Mouse (Mus musculus) adrenal gland, postnatal 14 days (tissue): ENCODE measurements around the gene Mrgpre. TPM values are rescaled to one million over a fixed set of nuclear protein-coding genes. Genes with fewer than 3 reads are reported as not detected.

Experiments used
- DNase-seq: peaks from one replicate; pipeline ENCODE4 v3.0.0; 2021; ENCODE audit warnings: mixed read lengths
- long read RNA-seq, 2 experiments: library from polyadenylated mRNA; stranded (forward); transcript quantifications; one replicate each; pipeline ENCODE4 v2.0.0; 2021
- total RNA-seq: library from RNA; stranded (reverse); gene quantifications from 2 replicates; pipeline ENCODE4 v1.2.3, GENCODE M21; 2021

The Mrgpre gene
- total RNA-seq, result 2.1 and 2.7 TPM in 2 replicates
- long read RNA-seq, experiment 1, partial matches to known transcripts, result 0 of 2 reads
- long read RNA-seq, experiment 1, other reads (novel, unspliced or antisense), result 0 of 2 reads
- long read RNA-seq, experiment 2, partial matches to known transcripts, result 0 of 4 reads
- long read RNA-seq, experiment 2, other reads (novel, unspliced or antisense), result 0 of 4 reads

DNA sequence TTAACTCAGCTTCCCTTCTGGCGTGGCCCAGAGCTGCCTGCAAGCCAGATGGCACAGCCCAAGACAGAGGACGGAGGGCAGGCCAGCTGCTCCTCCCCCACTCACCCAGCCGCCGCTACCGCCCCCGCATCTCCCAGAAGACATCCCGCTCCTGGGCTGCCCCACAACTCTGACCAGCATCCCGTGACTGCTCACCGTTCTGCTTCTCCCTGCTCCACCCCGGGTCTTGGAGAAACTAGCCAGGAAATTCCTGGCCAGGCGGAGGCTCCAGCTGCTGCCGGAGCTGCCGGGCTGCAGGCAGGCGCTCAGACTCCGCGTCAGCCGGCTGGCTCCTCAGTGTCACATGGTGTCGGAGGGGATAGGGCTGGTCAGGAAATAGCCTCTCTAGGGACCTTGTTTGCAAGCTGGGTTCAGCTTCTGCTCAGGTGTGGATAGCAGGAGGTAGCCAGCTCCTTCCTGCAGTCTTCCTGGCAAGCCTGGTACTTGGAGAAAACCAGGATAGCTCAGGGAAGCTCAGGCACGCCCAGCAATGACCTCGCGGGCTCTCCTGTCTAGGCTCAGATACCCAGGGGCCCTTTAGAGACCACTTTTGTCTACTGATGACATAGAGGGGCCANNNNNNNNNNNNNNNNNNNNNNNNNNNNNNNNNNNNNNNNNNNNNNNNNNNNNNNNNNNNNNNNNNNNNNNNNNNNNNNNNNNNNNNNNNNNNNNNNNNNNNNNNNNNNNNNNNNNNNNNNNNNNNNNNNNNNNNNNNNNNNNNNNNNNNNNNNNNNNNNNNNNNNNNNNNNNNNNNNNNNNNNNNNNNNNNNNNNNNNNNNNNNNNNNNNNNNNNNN, at the start of gene Mrgpre:
Gene Mrgpre (minus strand): TSS at position 505 of the 834 bp plus-strand sequence.
- DNase-seq, result peak; percentile 90

DNA sequence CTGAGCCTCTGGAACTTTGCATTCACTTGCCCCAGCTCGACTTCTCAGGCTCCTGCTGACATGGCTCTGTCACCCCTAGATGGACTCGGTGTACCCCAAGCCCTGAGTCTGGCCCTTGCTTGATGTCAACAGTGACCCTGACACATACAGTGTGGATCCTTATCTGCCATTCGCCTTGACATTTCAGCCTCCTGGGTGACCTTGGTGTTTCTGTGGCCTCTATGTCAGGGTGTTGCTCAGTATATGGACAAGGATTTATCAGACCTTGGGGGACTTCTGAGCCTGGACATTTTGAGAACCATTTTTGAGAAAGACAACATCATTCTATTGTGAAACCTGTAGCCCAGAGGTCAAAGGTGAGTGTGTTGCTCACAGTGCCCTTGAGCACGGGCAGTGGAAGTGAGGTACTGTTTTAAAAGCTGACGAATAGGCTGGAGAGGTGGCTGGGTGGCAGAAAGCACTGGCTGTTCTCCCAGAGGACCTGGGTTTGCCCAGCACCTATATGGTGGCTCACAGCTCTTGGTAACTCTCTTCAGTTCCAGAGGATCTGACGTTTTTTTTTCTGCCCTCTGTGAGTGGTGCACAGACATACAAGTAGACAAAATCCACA, 49.4 kb upstream of the Mrgpre start:
- DNase-seq, result peak; percentile 69

DNA sequence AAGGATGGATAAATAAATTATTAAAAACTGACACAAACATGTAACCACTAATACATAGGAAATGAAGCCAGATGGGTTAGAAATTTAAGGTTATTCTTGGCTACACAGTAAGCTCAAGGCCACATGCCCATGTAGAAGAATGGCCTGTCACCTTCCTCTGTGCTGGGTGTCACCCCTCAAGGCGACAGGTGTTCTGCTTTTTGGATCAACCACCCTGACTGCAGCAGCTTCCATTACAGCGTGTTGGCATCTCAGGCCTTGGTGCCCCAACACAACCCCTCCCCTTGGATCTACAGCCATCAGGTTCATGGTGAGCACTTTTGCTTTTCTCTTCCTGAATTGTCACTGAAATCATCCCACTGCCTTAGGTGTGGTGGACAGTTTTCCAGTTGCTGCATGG, 48.3 kb upstream of the Mrgpre start:
- DNase-seq, result peak; percentile 19

DNA sequence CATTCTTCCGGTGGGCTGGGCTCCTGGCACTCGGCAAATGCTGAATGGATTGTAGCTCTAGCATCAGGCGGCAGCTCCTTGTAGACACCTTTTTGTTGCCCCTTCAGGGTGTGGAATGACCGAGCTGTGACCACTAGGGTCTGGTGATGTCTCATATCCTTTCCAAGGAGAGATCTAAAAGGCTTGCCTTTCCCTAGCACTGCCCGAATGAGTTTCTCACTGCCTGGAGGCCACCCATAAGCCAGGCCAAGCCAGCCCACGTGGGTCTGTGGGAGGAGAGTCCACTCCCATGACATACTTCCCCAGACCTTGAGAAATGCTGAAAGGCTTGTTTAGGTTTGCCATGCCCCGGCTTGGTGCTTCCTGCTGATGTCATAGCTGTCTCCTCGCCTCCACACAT, 47.9 kb upstream of the Mrgpre start:
- DNase-seq, result peak; percentile 87

DNA sequence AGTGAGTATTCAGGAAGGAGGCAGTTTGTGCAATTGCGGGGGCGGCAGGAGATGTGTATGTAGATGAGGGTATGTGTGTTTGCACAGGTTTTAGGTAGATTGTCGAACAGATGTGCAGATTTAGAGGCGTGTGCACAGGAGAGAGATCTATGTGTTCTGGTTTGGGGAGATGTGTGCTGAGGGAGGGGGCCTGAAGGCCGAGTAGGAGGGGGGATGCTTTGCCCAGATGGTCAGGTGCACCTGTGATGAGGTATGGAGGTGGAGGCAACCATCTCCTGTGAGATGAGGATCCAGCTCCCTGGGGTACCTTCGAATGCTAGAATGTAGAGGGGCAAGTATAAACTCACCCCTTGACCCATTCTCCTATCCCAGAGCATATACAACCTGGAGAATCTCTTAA, 46.1 kb upstream of the Mrgpre start:
- DNase-seq, result no peak

DNA sequence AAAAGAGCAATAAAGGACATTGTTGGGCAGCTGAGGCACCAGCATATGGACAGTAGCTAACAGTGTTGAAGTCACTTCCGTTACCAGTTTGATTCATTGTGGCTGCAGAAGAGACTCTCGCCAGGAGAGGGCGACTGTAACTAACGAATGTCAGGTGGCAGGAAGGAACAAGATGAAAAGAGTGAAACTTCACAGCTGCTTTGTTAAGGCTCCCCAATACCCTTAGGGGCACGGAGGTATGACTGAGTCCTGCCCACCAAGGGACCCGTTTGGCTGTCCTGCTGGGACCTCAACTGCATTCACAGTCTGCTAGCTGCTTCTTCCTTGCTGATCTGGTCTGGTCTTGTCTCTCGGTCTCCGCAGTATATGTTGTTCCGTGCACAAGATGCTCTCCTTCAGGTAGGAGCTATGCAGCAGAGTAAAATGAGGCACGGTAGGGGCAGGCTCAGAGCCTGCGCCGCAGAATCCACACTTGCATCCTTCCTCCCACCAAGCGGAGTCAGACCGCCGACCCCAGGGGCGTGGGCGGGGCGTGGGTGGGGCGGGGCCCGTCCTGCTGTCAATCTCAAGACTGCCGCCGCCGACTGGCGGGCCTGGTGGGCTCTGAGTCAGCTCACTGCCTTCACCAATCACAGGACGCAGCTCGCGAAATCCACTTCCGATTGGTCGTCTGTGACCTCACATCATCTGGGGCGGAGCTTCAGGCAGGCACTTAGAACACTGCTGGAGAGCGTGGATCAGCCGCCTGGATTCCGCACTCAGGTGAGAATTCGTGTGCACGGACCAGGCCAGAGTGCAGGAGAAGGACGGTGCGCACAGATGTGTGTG, 45.4 kb upstream of the Mrgpre start:
- DNase-seq, result peak; percentile 96

DNA sequence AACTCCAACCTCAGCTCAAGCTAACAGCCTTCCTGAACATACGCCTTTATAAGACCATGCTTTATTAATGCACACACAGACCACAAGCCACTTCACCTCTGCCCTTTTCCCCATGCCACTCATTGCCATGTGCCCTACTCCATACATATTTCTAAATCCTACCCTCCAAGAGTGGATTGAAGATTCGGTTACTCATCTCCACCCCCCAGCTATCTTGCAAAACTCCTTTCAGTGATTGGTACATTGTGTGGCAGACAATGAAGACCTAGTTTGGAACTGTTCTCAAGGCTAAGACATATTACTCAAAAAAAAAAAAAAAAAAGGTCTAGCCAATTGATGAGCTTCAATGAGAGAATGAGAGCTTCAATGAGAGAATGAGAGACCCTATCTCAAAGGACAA, 42.7 kb upstream of the Mrgpre start:
- DNase-seq, result no peak

DNA sequence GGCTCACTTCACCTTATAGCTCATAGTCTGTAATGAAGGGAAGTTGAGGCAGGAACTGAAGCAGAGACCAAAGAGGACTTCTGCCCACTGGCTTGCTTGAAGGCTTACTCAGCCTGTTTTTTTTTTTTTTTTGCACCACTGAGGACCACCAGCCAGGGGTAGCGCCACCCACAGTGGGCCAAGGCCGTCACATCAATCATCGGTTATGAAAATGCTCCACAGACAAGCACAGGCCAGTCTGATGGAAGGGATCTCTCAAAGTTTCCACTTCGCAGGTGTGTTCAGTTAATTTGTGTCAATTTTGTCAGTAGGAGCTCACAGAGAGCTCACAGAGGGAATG, 38.9 kb upstream of the Mrgpre start:
- peak; percentile 36 for DNase-seq

DNA sequence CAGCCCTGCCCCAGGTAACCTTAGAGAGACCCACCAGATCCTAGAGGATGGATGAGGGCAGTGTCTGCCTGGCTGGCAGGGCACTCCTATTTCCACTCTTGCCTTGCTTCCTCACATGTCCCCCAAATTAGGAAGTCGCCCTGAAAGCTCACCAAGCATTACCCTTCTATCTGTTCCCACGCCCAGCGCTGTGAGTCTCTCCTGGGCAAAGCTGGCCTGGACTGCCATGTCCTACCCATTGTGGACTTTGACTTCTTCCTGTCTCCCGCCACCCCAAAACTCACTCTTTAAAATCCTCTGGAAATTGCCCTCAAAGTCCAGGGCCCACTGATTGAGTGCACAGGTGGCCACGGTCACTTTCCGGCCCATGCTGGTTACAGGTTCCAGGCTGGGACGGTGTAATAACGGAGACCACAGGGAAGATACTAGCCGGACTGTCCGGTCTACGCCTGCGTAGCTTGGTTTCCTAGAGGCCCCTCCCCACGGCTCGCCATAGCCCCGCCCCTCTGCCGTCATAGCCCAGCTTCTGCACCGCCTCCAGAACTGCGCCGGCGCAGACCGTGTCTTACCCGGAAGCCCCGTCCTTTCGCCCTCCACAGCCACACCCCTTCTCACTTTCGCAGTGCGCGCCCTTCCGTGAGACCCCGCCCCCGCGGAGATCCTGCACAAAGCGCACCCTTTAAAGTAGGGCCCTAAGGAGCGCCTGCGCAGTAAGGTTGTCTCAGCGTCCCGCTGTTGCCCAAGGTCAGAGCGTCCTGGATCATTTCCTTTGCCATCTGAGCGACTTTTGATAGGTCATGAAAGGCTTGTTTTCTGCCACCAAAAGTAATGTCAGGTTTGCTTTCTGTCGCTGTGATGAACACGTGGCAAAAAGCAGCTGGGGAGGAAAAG, 38.3 kb upstream of the Mrgpre start, which contains the start of the genes Nadsyn1 and Dhcr7:
Gene Nadsyn1 (minus strand): TSS at position 475 of the 891 bp plus-strand sequence.
Gene Dhcr7 (plus strand): TSS at position 771 of the 891 bp plus-strand sequence.
- peak; percentile 100 for DNase-seq

DNA sequence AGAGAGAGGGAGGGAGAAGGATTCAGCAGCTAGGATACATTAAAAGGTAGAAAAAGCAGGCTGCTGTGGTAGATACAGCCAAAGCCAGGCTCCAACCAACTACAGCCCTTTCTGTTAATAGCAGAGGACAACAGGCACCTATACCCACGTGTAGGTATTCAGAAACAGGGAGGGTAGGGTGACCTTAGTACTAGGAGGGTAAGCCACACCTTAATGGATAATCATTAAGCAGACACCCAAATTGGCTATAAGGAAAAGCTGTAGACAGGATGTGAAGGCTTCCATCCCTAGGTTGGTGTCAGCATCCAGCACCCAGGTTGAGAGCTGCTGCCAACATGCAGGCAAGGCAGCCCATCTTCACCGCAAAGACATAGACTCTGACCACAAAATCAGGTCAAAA, 36.9 kb upstream of the Mrgpre start:
- no peak for DNase-seq

DNA sequence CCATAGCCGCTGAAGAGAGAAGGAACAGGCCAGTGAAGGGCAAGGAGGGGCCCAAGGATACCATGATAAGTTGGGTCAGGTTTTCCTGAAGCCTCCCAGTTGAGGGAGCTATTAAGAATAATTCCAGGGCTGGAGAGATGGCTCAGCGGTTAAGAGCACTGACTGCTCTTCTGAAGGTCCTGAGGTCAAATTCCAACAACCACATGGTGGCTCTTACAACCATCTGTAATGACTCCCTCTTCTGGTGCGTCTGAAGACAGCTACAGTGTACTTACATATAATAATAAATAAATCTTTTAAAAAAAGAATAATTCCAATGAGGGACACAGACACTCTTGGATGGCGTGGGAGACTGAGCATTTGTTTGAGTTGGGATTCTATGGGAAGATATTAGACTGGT, 34.9 kb upstream of the Mrgpre start:
- DNase-seq, result no peak

DNA sequence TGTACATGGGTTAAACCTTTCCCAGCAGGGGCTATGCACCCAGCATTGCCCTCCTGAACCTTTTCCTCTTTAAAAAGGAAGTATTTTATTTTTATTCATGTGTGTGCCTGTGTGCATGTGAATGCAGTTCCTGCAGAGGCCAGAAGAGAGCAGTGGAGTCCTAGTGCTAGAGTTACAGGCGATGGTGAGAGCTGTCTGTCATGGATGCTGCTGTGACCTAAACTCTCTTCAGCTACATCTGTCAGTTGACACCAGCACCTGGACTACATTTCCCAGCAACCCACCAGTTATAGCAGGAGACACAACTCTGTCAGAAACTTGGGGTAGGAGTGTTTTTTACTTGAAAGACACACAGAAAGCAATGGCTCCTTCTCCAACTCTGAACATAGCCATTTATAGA, 24.6 kb upstream of the Mrgpre start:
- peak; percentile 47 for DNase-seq

DNA sequence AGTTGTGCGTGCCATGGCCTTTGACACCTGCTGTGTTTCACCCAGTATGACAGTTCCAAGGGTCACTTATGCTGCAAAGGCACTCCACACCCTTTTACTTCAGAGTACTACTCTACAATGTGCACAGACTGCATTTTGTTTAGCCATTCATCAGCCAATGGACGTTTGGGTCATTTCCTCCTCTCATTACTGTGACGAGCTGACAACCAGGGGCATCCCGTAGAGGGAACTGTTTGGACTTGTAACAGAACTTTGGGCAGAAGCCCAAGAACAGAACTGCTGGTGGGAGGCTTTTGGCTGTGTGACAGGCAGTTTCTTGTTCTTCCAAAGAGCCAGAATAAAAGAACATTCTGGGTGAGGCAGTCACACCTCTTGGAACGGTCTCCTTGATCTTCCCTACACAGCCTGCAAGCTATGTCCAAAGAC, 20.9 kb upstream of the Mrgpre start:
- no peak for DNase-seq

DNA sequence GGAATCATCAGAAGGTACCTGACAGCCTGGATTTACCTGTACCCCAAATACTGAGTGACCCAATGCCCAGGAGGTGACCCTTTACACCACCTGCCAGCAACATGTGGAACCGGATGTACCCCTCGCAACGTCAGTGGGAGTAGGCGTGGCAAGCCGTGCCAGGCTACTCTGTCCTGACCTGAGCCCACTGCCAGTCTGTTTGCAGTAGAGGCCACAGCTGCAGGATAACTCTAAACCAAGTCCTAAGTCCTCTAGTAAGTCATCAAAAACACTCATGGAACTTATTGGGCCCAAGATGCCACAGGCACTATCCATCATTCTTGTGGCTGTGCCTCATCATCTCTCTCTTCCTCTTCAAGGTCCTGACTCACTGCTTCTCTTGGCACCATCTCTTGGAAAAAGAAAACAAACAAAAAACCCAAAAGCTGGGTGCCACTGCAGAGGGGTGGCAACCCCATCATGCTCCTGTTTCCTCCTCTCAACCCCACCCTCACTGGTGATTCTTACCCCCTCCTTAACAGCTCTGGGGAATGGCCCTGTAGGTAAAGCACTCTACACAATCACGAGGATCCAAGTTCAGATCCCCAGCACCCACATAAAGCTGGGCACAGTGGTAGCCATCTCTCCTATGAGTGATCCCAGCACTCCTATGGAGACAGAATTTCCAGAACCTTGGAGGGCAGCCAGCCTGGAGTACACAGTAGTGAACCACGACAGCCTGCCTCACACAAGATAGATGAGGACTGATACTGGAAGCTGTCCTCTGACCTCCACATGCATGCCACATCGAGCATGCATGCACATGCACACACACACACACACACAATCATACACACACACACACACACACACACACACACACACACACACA, 17.1 kb upstream of the Mrgpre start:
- no peak for DNase-seq

DNA sequence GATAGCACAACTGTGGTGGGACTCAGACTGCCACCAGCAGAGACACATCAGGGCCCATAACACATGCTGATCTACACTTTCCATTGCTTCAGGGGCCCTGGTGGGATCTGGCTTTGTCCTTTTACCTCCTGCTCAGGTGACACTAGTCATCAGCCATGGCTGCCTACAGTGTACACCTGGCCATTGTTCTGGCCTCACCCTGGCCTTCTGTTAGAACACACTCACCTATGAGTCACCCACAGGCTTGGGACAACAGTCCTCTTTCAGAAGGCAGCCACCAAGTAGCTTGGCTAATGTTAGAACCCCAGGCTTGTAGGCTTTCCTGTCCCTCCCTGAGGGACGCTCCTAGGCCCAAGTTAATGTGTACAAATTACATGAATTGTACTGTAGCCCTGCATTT, 16.5 kb upstream of the Mrgpre start:
- DNase-seq, result no peak

DNA sequence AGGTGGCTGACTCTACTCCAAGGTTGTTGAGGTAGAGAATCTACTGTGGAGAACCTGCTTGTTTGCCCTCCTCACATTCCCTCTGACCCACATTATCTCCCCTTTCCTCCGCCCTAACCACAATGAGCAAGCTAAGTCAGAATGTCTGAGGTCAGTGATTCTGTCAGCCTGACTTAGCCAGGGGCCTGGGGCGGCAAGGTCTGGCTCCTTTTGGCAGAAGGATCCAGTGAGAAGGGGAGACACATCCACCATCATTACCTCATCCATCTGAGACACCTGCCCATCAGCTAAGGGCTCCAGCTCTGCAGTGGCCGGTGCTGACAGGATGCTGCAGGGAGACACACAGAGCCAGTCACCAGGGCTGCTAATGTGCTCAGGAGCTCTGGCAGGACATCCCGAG, 14.5 kb upstream of the Mrgpre start:
- DNase-seq, result no peak

DNA sequence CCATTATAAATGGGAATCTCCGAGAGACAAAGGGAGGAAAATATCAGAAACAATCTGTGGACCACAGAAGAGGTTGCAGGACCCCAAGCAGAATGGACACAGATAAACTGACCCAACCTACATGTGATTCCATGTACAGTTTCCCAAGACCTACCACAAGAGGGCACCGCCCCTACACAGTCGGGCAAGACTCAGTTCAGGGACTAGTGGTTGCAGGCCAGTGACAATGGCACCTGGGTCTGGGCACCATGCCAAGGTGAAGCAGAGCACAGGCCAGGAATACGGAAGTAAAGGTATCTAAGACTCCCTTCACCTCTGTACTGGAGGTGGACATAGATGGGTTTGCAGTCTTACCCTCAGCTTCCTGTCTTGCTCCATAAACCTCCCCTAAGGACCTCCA, 8.8 kb upstream of the Mrgpre start:
- peak; percentile 61 for DNase-seq

DNA sequence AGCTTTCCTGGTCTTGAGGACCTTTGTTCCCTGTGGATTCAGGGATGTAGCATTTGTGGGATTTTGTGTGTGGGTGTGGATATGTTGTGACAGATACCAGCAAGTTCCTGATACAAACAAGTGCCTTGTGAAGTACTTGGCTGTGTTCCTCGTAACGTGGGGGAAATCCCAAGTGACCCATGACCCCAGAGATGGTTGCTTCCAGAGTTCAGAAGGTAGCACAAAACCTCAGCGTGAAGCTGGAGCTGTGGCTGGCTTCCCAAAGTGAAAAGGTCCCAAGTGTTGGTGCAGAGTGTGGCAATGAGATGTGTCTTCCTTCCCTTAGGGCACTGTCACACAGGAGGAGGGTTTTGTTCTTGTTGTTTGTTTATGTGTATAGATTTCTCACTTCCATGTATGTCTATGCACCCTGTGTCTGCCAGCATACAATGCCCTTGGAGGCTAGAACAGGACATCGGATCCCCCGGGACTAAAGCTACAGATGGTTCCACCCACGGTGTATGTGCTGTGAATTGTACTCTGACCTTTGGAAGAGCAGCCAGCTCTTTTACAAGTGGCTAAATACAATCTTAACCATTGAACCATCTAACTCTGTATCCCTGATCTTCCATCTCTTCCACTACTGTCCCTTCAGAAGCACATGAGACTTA, 8.2 kb upstream of the Mrgpre start:
- DNase-seq, result no peak

DNA sequence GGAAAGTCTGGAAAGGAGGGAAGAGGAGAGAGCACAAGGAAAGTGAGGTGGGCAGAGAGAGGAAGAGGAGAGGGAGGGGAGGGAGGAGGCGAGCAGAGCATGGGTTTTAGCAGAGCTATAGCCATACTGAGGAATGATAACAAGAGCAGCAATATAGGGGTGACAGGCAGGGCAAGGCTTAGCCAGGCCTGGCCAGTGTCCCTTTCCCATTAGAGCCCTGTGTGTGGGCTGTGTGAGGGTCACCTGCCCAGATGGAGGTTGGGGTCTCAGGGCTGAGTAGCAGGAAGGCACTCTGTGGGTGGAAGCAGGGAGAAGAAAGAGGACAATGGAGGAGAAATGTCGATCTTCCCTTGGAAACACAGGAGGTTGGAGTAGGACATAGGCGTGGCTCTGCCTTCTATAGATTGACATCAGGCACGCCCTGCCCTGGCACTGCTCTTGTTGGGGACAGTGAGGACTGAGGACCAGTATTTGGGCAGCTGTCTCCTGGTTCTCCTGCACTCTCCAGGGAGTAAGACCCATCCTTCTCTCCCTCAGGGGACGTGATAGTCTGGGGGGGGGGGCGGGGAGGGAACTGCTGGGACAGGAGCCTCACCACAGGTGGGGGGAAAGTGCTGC, 813 bp downstream of the Mrgpre start:
- DNase-seq, result no peak
